9 mouse cellular contexts compared by ENCODE assay signal in the genomic region with DNA sequence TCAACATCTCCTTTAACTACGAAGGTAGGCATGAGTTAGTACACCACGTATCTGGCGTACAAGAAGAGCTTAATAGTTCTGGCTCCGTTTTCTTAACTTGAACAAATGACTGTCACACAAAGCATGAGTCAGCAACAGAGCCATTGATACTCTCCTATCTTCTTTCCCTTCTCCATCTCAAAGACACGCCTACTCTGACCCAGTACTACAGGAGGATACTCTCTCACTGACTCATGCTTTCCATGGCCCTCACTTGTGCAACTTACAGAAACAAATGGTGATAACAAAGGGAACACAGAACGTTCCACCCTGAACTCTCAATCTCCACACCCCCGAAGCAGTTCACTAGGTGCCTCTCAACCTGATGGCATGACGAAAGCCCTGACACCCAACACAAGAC. TPM values are rescaled to one million over a fixed set of nuclear protein-coding genes. Genes with fewer than 3 reads are reported as not detected.
A peak's percentile ranks its signal among the peaks of the same experiment; 100 is the strongest.
DNase-seq lines count a peak whose midpoint lies in the region; ATAC-seq and TF ChIP-seq lines count a peak whose summit lies in the region.
"Had no signal": no experiment of that assay in that cellular context is flagged by ENCODE, and none has a peak within 500 bp of the region (broad histone marks: within the 10 kb centered on the region; RNA-seq: fewer than 3 reads in every experiment).

No protein-coding gene starts in this region.

- no peaks in the 10 kb centered on the region for H3K9me3 ChIP-seq in MEL (replicated peaks; ENCODE audit: insufficient read depth, low read length)
- H3K9me3 ChIP-seq in heart, embryonic 10.5 days: no peaks in the 10 kb centered on the region
- no peaks in the 10 kb centered on the region for H3K9me3 ChIP-seq in forebrain, embryonic 14.5 days (replicated peaks; ENCODE audit: control insufficient read depth, low read length)
- H3K9me3 ChIP-seq in kidney, embryonic 14.5 days (ENCODE audit: control insufficient read depth, low read length): no peaks in the 10 kb centered on the region
- H3K9me3 ChIP-seq: embryonic facial prominence, embryonic 12.5 days had no signal

- peaks cover 0 to 12% of the 10 kb centered on the region in 2 experiments; a peak in 2 of 4 replicates for H3K36me3 ChIP-seq in MEL (ENCODE audit: control insufficient read depth in 1 of 2, insufficient read depth in 2 of 2, low read length in 2 of 2)
- no peaks in the 10 kb centered on the region for H3K36me3 ChIP-seq in heart, embryonic 10.5 days
- no peaks in the 10 kb centered on the region for H3K36me3 ChIP-seq in forebrain, embryonic 14.5 days (ENCODE audit: control insufficient read depth, insufficient read depth, low read length)
- H3K36me3 ChIP-seq in kidney, embryonic 14.5 days (ENCODE audit: control insufficient read depth, insufficient read depth, low read length): no peaks in the 10 kb centered on the region
- H3K36me3 ChIP-seq: embryonic facial prominence, embryonic 12.5 days had no signal

- TF ChIP-seq CTCF in MEL (IDR thresholded peaks at IDR 0.05 in 2 of 3, conservative IDR thresholded peaks at IDR 0.05 in 1 of 3; ENCODE audit: control insufficient read depth in 1 of 3, insufficient read depth in 1 of 3, low read depth in 2 of 3, low read length in 3 of 3, poor library complexity in 1 of 3, severe bottlenecking in 1 of 3): no peak

- 71% methylated on average over 8 of the region's 8 CpGs for WGBS in heart, embryonic 10.5 days
- 91% methylated on average over 8 of the region's 8 CpGs for WGBS in forebrain, embryonic 14.5 days
- 82% methylated on average over 8 of the region's 8 CpGs for WGBS in kidney, embryonic 14.5 days

- H3K4me2 ChIP-seq in forebrain, embryonic 14.5 days (ENCODE audit: low read length): no peak overlapping the region
- no peak overlapping the region for H3K4me2 ChIP-seq in kidney, embryonic 14.5 days (replicated peaks; ENCODE audit: low read depth, low read length)
- H3K4me2 ChIP-seq: embryonic facial prominence, embryonic 12.5 days had no signal

- H3K27me3 ChIP-seq in MEL (ENCODE audit: control insufficient read depth in 1 of 2, insufficient read depth in 2 of 2, low read length in 2 of 2): no peaks in the 10 kb centered on the region
- H3K27me3 ChIP-seq in heart, embryonic 10.5 days (ENCODE audit: insufficient read depth, poor library complexity, severe bottlenecking): no peaks in the 10 kb centered on the region
- no peaks in the 10 kb centered on the region for H3K27me3 ChIP-seq in forebrain, embryonic 14.5 days (replicated peaks; ENCODE audit: control insufficient read depth, insufficient read depth, low read length)
- H3K27me3 ChIP-seq in kidney, embryonic 14.5 days (ENCODE audit: control insufficient read depth, insufficient read depth, low read length): no peaks in the 10 kb centered on the region
- H3K27me3 ChIP-seq: embryonic facial prominence, embryonic 12.5 days had no signal

- H3K27ac ChIP-seq in MEL (ENCODE audit: control insufficient read depth, low read depth, low read length): peak overlapping the region; percentile 83
- no peak overlapping the region for H3K27ac ChIP-seq in heart, embryonic 10.5 days
- no peak overlapping the region for H3K27ac ChIP-seq in forebrain, embryonic 14.5 days (ENCODE audit: low read depth, low read length)
- no peak overlapping the region for H3K27ac ChIP-seq in kidney, embryonic 14.5 days (ENCODE audit: low read depth, low read length)
- H3K27ac ChIP-seq: embryonic facial prominence, embryonic 12.5 days had no signal

- ATAC-seq in forebrain, embryonic 14.5 days: no peak
- ATAC-seq in kidney, embryonic 14.5 days (ENCODE audit: low FRiP score, low TSS enrichment): no peak
- no peak for ATAC-seq in cerebellum, adult (ENCODE audit: insufficient number of reproducible peaks, low FRiP score, low TSS enrichment)

- TF ChIP-seq POLR2A in MEL (IDR thresholded peaks at IDR 0.05; ENCODE audit: control insufficient read depth in 1 of 2, insufficient read depth in 1 of 2, low read depth in 1 of 2, low read length in 2 of 2, poor library complexity in 1 of 2): no peak

- no peaks in the 10 kb centered on the region for H3K79me2 ChIP-seq in MEL (ENCODE audit: control insufficient read depth, insufficient read depth, low read length, poor library complexity)

- H3K4me1 ChIP-seq in MEL (ENCODE audit: control insufficient read depth in 1 of 2, insufficient read depth in 2 of 2, low read length in 2 of 2): peaks cover 2 to 17% of the 10 kb centered on the region in 2 experiments; a peak in 3 of 4 replicates
- H3K4me1 ChIP-seq in heart, embryonic 10.5 days: no peaks in the 10 kb centered on the region
- H3K4me1 ChIP-seq in forebrain, embryonic 14.5 days (ENCODE audit: control insufficient read depth, insufficient read depth, low read length): no peaks in the 10 kb centered on the region
- no peaks in the 10 kb centered on the region for H3K4me1 ChIP-seq in kidney, embryonic 14.5 days (ENCODE audit: control insufficient read depth, insufficient read depth, low read length)
- H3K4me1 ChIP-seq: embryonic facial prominence, embryonic 12.5 days had no signal

- TF ChIP-seq EP300 in MEL (IDR thresholded peaks at IDR 0.05; ENCODE audit: low read depth in 1 of 2, low read length in 2 of 2): peak; percentile 57 to 63

- peak overlapping the region; percentile 22 to 23 for H3K4me3 ChIP-seq in MEL (ENCODE audit: control insufficient read depth in 1 of 2, insufficient read depth in 1 of 2, low read depth in 2 of 2, low read length in 2 of 2)
- H3K4me3 ChIP-seq in heart, embryonic 10.5 days: no peak overlapping the region
- no peak overlapping the region for H3K4me3 ChIP-seq in forebrain, embryonic 14.5 days (ENCODE audit: low read depth, low read length)
- H3K4me3 ChIP-seq in kidney, embryonic 14.5 days (ENCODE audit: low read length): no peak overlapping the region
- H3K4me3 ChIP-seq: embryonic facial prominence, embryonic 12.5 days had no signal

- H3K9ac ChIP-seq in MEL (ENCODE audit: control insufficient read depth, low read depth, low read length, poor library complexity, severe bottlenecking): peak overlapping the region; percentile 56
- H3K9ac ChIP-seq in forebrain, embryonic 14.5 days (ENCODE audit: low read length): no peak overlapping the region
- no peak overlapping the region for H3K9ac ChIP-seq in kidney, embryonic 14.5 days (ENCODE audit: low read depth, low read length)
- H3K9ac ChIP-seq: embryonic facial prominence, embryonic 12.5 days had no signal

- DNase-seq in 3T3-L1 (ENCODE audit: low read depth, low spot score) (peak; percentile 82), MEL (ENCODE audit: low read depth, low spot score) (peak; percentile 92)
- DNase-seq in heart, embryonic 10.5 days (ENCODE audit: low spot score): peak; percentile 78
- DNase-seq in lung, postnatal 36 days: peak; percentile 61
- no peak for DNase-seq in left cerebral cortex, adult 8-10 months (ENCODE audit: low spot score in 2 of 2)
- DNase-seq in forebrain, embryonic 14.5 days (ENCODE audit: low spot score): no peak

- no peak for TF ChIP-seq RAD21 in MEL (IDR thresholded peaks at IDR 0.05; ENCODE audit: low read depth, low read length)

TF ChIP-seq in MEL, 35 proteins besides CTCF, POLR2A, EP300 and RAD21:
- TF ChIP-seq POLR2AphosphoS2 (IDR thresholded peaks at IDR 0.05; ENCODE audit: low read length) (no peak), TBP (IDR thresholded peaks at IDR 0.05; ENCODE audit: low read depth, low read length) (peak; percentile 29; the same call in 1 of the 2 replicates), MYC (IDR thresholded peaks at IDR 0.05; ENCODE audit: low read depth, low read length) (peak; percentile 63; the same call in 1 of the 2 replicates), ETS1 (IDR thresholded peaks at IDR 0.05; ENCODE audit: low read depth, low read length) (peak; percentile 7; the same call in 1 of the 2 replicates), ZMIZ1 (IDR thresholded peaks at IDR 0.05; ENCODE audit: low read depth, low read length) (no peak), RCOR1 (IDR thresholded peaks at IDR 0.05; ENCODE audit: low read depth, low read length) (no peak; the same call in 1 of the 2 replicates), NELFE (IDR thresholded peaks at IDR 0.05; ENCODE audit: low read depth, low read length) (no peak), HCFC1 (IDR thresholded peaks at IDR 0.05; ENCODE audit: low read depth, low read length) (no peak), SIN3A (IDR thresholded peaks at IDR 0.05; ENCODE audit: low read length) (peak; percentile 56), MXI1 (IDR thresholded peaks at IDR 0.05; ENCODE audit: low read depth, low read length) (peak; percentile 56; the same call in 1 of the 2 replicates), CHD2 (IDR thresholded peaks at IDR 0.05; ENCODE audit: low read length) (no peak), ELF1 (IDR thresholded peaks at IDR 0.05; ENCODE audit: low read depth, low read length) (no peak), USF1 (IDR thresholded peaks at IDR 0.05; ENCODE audit: low read depth, low read length) (no peak), MAX (IDR thresholded peaks at IDR 0.05; ENCODE audit: low read length) (peak; percentile 13), JUND (IDR thresholded peaks at IDR 0.05; ENCODE audit: low read depth, low read length) (no peak)
TF ChIP-seq in MEL: peak in this region for 6.

RNA-seq across cellular contexts. Expression of a gene that starts 34.1 kb away (rescaled TPM):
- total RNA-seq in MEL (2012; rRNA removed): 23.5 and 29.4 TPM in 2 replicates
- 10 to 100 TPM in 1 of 2 experiments, not detected in 1; 26.6 TPM for polyA plus RNA-seq in MEL (2012; ENCODE audit: insufficient read depth in 1 of 2, insufficient read length in 2 of 2, low read depth in 1 of 2, low replicate concordance in 2 of 2, missing spikeins in 1 of 2)
- polyA plus RNA-seq in heart, embryonic 10.5 days (2016; fragmentation: Nextera tagmentation; extraction: Ambion mirVana): 106 and 129 TPM in 2 replicates
- 100 to 1,000 TPM; 728 to 813 (median 766) TPM for total RNA-seq in left cerebral cortex, adult 8-10 months (2022)
- polyA plus RNA-seq in forebrain, embryonic 14.5 days (2014; fragmentation: Nextera tagmentation; extraction: Ambion mirVana): 103 and 136 TPM in 2 replicates
- polyA plus RNA-seq in kidney, embryonic 14.5 days (2014; fragmentation: Nextera tagmentation; extraction: Ambion mirVana): 123 and 149 TPM in 2 replicates

Comparison
In these comparisons a context has a peak if more than half of its experiments do, and no peak if none do; other contexts are left out.
1. DNase-seq: peak in 3T3-L1 (single experiment), MEL (single experiment), heart, embryonic 10.5 days (single experiment) and lung, postnatal 36 days (single experiment); none in left cerebral cortex, adult 8-10 months (0 of 2) and forebrain, embryonic 14.5 days (single experiment).
2. H3K4me3 ChIP-seq: peak in MEL (2 of 2); none in heart, embryonic 10.5 days (single experiment), forebrain, embryonic 14.5 days (single experiment) and kidney, embryonic 14.5 days (single experiment).